Mouse (Mus musculus) granulocyte monocyte progenitor cell, adult 5-6 weeks (primary cell): ENCODE results near the gene Eno3. TPM values are rescaled to one million over a fixed set of nuclear protein-coding genes. Genes with fewer than 3 reads are reported as not detected.

ENCODE experiments used
- ATAC-seq: replicated peaks from 2 replicates; pipeline ENCODE4 v1.8.0; 2016; ENCODE audit warnings: mild to moderate bottlenecking, moderate TSS enrichment, inconsistent platforms; ENCODE audit not compliant: poor library complexity, severe bottlenecking
- total RNA-seq, 2 experiments: library from RNA; stranded (forward) in 1 of 2; stranded (reverse) in 1 of 2; fragments of 200-712, 200-1000 nt in 1 of 2; fragments of >200 nt in 1 of 2; fragmentation: Nextera tagmentation in 1 of 2; gene quantifications; 2 replicates each; pipeline ENCODE4 v1.2.3; 2014 to 2017

The Eno3 gene
- total RNA-seq, 2 experiments from 2014 or later: 4.5 to 14.9 TPM

DNA sequence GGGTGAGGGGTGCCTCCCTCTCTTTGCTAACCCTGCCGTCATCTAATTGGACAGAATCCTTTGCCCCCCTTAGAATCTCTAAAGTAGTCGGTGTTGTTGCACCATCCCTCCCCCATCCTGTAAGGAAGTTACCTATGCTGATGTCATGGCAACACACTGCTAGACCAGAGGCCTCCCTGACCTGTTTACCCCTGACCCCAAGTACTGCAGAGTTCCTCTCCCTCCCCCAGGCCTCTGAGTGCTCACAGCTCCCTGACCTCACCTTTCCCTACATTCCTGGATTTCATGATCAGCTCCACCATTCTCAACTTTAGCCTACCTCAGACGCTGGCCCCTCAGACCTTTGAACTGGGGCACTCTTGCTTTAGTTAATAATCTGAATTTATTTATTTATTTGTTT, 49.1 kb downstream of the Eno3 start:
- no peak for ATAC-seq

DNA sequence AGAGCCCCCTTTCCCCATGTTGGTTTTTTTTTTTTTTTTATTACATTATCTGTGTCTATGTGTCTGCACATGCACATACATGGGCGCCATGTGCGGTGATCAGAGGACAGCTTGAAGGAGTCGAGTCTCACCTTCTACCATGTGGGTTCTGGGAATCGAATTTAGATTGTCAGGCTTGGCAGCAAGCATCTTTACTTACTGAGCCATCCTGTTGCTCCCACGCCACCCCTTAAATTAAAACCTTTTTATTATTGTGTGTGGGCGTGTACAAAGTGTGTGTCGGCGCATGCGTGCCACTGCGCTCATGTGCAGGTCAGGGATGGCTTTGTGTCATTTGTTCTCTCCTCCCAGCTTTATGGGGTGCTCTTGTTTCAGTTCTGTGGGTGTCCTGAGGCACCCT, 54.0 kb downstream of the Eno3 start:
- no peak for ATAC-seq

Other genes with a start within 250 kb of the Eno3 start
- 31.6 and 33.0 TPM in 2 replicates for gene Pelp1, start 247.2 kb upstream of the Eno3 start, total RNA-seq (2014; fragmentation: Nextera tagmentation)
- 9.9 and 12.7 TPM in 2 replicates for gene Pelp1, start 247.2 kb upstream of the Eno3 start, total RNA-seq (2017)
- 63.2 and 69.8 TPM in 2 replicates for gene Arrb2, start 224.6 kb upstream of the Eno3 start, total RNA-seq (2014; fragmentation: Nextera tagmentation)
- gene Arrb2, start 224.6 kb upstream of the Eno3 start, total RNA-seq (2017): 41.1 and 74.9 TPM in 2 replicates
- 19.7 and 28.5 TPM in 2 replicates for gene Med11, start 205.3 kb upstream of the Eno3 start, total RNA-seq (2014; fragmentation: Nextera tagmentation)
- 31.5 and 35.8 TPM in 2 replicates for gene Med11, start 205.3 kb upstream of the Eno3 start, total RNA-seq (2017)
- not detected in 2 replicates for gene Zmynd15, start 197.8 kb upstream of the Eno3 start, total RNA-seq (2014; fragmentation: Nextera tagmentation)
- not detected in 2 replicates for gene Zmynd15, start 197.8 kb upstream of the Eno3 start, total RNA-seq (2017)
- gene Cxcl16, start 197.2 kb upstream of the Eno3 start, total RNA-seq (2014; fragmentation: Nextera tagmentation): not detected in 2 replicates
- 0.22 TPM in 1 of 2 replicates, not detected in the other for gene Cxcl16, start 197.2 kb upstream of the Eno3 start, total RNA-seq (2017)
- not detected in 2 replicates for gene Tm4sf5, start 152.0 kb upstream of the Eno3 start, total RNA-seq (2014; fragmentation: Nextera tagmentation)
- gene Tm4sf5, start 152.0 kb upstream of the Eno3 start, total RNA-seq (2017): not detected in 2 replicates
- gene Vmo1, start 142.6 kb upstream of the Eno3 start, total RNA-seq (2014; fragmentation: Nextera tagmentation): not detected in 2 replicates
- gene Vmo1, start 142.6 kb upstream of the Eno3 start, total RNA-seq (2017): not detected in 2 replicates
- not detected in 2 replicates for gene Gltpd2, start 138.0 kb upstream of the Eno3 start, total RNA-seq (2014; fragmentation: Nextera tagmentation)
- gene Gltpd2, start 138.0 kb upstream of the Eno3 start, total RNA-seq (2017): not detected in 2 replicates
- gene Psmb6, start 131.8 kb upstream of the Eno3 start, total RNA-seq (2014; fragmentation: Nextera tagmentation): 243 and 281 TPM in 2 replicates
- gene Psmb6, start 131.8 kb upstream of the Eno3 start, total RNA-seq (2017): 290 and 384 TPM in 2 replicates
- gene Gm40193, start 124.3 kb upstream of the Eno3 start, total RNA-seq (2014; fragmentation: Nextera tagmentation): not detected in 2 replicates
- gene Gm40193, start 124.3 kb upstream of the Eno3 start, total RNA-seq (2017): not detected in 2 replicates
- 0.99 and 6.2 TPM in 2 replicates for gene Pld2, start 117.1 kb upstream of the Eno3 start, total RNA-seq (2014; fragmentation: Nextera tagmentation)
- gene Pld2, start 117.1 kb upstream of the Eno3 start, total RNA-seq (2017): 0.10 and 0.26 TPM in 2 replicates
- 25.0 and 36.1 TPM in 2 replicates for gene Mink1, start 94.3 kb upstream of the Eno3 start, total RNA-seq (2014; fragmentation: Nextera tagmentation)
- gene Mink1, start 94.3 kb upstream of the Eno3 start, total RNA-seq (2017): 11.2 and 13.3 TPM in 2 replicates
- 1.2 TPM in 1 of 2 replicates, not detected in the other for gene 4930544D05Rik, start 41.4 kb upstream of the Eno3 start, total RNA-seq (2014; fragmentation: Nextera tagmentation)
- gene 4930544D05Rik, start 41.4 kb upstream of the Eno3 start, total RNA-seq (2017): not detected in 2 replicates
- not detected in 2 replicates for gene Chrne, start 38.0 kb upstream of the Eno3 start, total RNA-seq (2014; fragmentation: Nextera tagmentation)
- gene Chrne, start 38.0 kb upstream of the Eno3 start, total RNA-seq (2017): 0.26 TPM in 1 of 2 replicates, not detected in the other
- not detected in 2 replicates for gene Gp1ba, start 18.1 kb upstream of the Eno3 start, total RNA-seq (2014; fragmentation: Nextera tagmentation)
- not detected in 2 replicates for gene Gp1ba, start 18.1 kb upstream of the Eno3 start, total RNA-seq (2017)
- gene Rnf167, start 10.0 kb upstream of the Eno3 start, total RNA-seq (2014; fragmentation: Nextera tagmentation): 35.4 and 51.1 TPM in 2 replicates
- gene Rnf167, start 10.0 kb upstream of the Eno3 start, total RNA-seq (2017): 32.7 and 34.6 TPM in 2 replicates
- gene Slc25a11, start 9.7 kb upstream of the Eno3 start, total RNA-seq (2014; fragmentation: Nextera tagmentation): 80.9 and 91.7 TPM in 2 replicates
- 63.3 and 67.7 TPM in 2 replicates for gene Slc25a11, start 9.7 kb upstream of the Eno3 start, total RNA-seq (2017)
- 1,205 and 1,364 TPM in 2 replicates for gene Pfn1, start 2.6 kb upstream of the Eno3 start, total RNA-seq (2014; fragmentation: Nextera tagmentation)
- 425 and 461 TPM in 2 replicates for gene Pfn1, start 2.6 kb upstream of the Eno3 start, total RNA-seq (2017)
- 91.0 and 130 TPM in 2 replicates for gene Spag7, start 12.2 kb downstream of the Eno3 start, total RNA-seq (2014; fragmentation: Nextera tagmentation)
- 46.8 and 49.8 TPM in 2 replicates for gene Spag7, start 12.2 kb downstream of the Eno3 start, total RNA-seq (2017)
- gene Camta2, start 30.9 kb downstream of the Eno3 start, total RNA-seq (2014; fragmentation: Nextera tagmentation): 18.7 and 25.2 TPM in 2 replicates
- gene Camta2, start 30.9 kb downstream of the Eno3 start, total RNA-seq (2017): 1.5 and 3.0 TPM in 2 replicates
- not detected in 2 replicates for gene Inca1, start 43.0 kb downstream of the Eno3 start, total RNA-seq (2014; fragmentation: Nextera tagmentation)
- not detected in 2 replicates for gene Inca1, start 43.0 kb downstream of the Eno3 start, total RNA-seq (2017)
- gene Kif1c, start 43.3 kb downstream of the Eno3 start, total RNA-seq (2014; fragmentation: Nextera tagmentation): 3.6 and 8.3 TPM in 2 replicates
- gene Kif1c, start 43.3 kb downstream of the Eno3 start, total RNA-seq (2017): 4.5 and 5.7 TPM in 2 replicates
- gene Zfp3, start 107.0 kb downstream of the Eno3 start, total RNA-seq (2014; fragmentation: Nextera tagmentation): 0.45 and 2.1 TPM in 2 replicates
- gene Zfp3, start 107.0 kb downstream of the Eno3 start, total RNA-seq (2017): 0.26 and 1.0 TPM in 2 replicates
- gene Scimp, start 155.4 kb downstream of the Eno3 start, total RNA-seq (2014; fragmentation: Nextera tagmentation): not detected in 2 replicates
- gene Scimp, start 155.4 kb downstream of the Eno3 start, total RNA-seq (2017): not detected in 2 replicates
- gene Rabep1, start 187.6 kb downstream of the Eno3 start, total RNA-seq (2014; fragmentation: Nextera tagmentation): 20.4 and 22.5 TPM in 2 replicates
- 32.1 and 36.9 TPM in 2 replicates for gene Rabep1, start 187.6 kb downstream of the Eno3 start, total RNA-seq (2017)